Mouse (Mus musculus) thymus, adult 2 months (tissue): ENCODE results near the gene Ddr2. TPM values are rescaled to one million over a fixed set of nuclear protein-coding genes. Genes with fewer than 3 reads are reported as not detected.

Experiments used
- DNase-seq: peaks from one replicate; pipeline ENCODE4 v3.0.0; 2021
- H3K27ac ChIP-seq: fragments of 200-500 bp; 2 replicates; pipeline ENCODE4 v1.5.1; 2012; ENCODE audit warnings: low read length, control low read depth; ENCODE audit not compliant: control insufficient read depth, insufficient read depth
- H3K27me3 ChIP-seq: fragments of 200-500 bp; 2 replicates; pipeline ENCODE4 v1.6.1; 2012; ENCODE audit warnings: mild to moderate bottlenecking, low read length, moderate library complexity, mixed read lengths; ENCODE audit not compliant: control insufficient read depth, insufficient read depth
- H3K36me3 ChIP-seq: fragments of 200-500 bp; 2 replicates; pipeline ENCODE4 v1.6.1; 2012; ENCODE audit warnings: mild to moderate bottlenecking, low read length, moderate library complexity; ENCODE audit not compliant: control insufficient read depth, insufficient read depth
- H3K4me1 ChIP-seq: fragments of 200-500 bp; replicated peaks from 2 replicates; pipeline ENCODE4 v1.6.1; 2012; ENCODE audit warnings: low read length; ENCODE audit not compliant: control insufficient read depth, insufficient read depth
- H3K4me3 ChIP-seq: fragments of 200-500 bp; 2 replicates; pipeline ENCODE4 v1.5.1; 2012; ENCODE audit warnings: mild to moderate bottlenecking, low read length, control low read depth, moderate library complexity; ENCODE audit not compliant: control insufficient read depth, insufficient read depth
- CTCF ChIP-seq: fragments of 200-500 bp; IDR thresholded peaks from 2 replicates; pipeline ENCODE4 v1.5.1; 2012; ENCODE audit warnings: mild to moderate bottlenecking, control low read depth, low read length, moderate library complexity, borderline replicate concordance; ENCODE audit not compliant: control insufficient read depth, poor library complexity, insufficient read depth; ENCODE audit errors: extremely low read depth
- POLR2A ChIP-seq: fragments of 200-500 bp; IDR thresholded peaks from 2 replicates; pipeline ENCODE4 v1.6.1; 2012; ENCODE audit warnings: mild to moderate bottlenecking, low read length, control low read depth, moderate library complexity; ENCODE audit not compliant: control insufficient read depth, poor library complexity, insufficient read depth; ENCODE audit errors: extremely low read depth
- WGBS: fragments of 180-500 bp; shearing (Covaris S2); methylation state at CpG from one replicate; pipeline ENCODE4 v1.1.7; 2018; 5-methylcytosine and 5-hydroxymethylcytosine counted together
- polyA plus RNA-seq: library from polyadenylated mRNA; depleted of rRNA; stranded (reverse); fragments of >200 nt; gene quantifications from 2 replicates; pipeline ENCODE4 v1.2.3, GENCODE M21; 2012; rRNA removed

Ddr2 gene
- polyA plus RNA-seq, 1 experiment = 4.2 TPM

DNA sequence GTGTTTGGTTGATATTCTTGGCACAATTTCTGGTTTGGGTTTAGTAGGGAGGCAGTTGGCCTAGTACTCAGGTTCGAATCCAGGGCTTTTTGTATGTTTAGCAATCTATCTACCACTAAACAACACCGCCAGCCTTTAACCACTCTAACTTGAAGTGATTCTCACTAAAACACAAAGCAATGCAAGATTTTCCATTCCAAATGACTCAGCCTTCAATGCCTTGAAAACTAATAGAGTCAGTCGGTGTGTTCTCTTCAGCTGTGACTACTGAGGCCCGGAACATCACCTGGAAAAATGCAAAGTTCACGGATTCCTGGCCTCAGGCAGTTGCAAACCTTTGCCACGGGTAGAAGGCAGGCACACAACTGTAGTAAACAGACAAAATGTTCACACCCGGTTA lies 178.9 kb downstream of the Ddr2 start:
- no peaks in the 10 kb centered on the region for H3K4me1 ChIP-seq
- no peaks in the 10 kb centered on the region for H3K36me3 ChIP-seq
- DNase-seq = no peak
- no peak overlapping the region for H3K27ac ChIP-seq
- no peak overlapping the region for H3K4me3 ChIP-seq
- no peak for TF ChIP-seq CTCF
- no peak for TF ChIP-seq POLR2A
- WGBS = 89% methylated on average over 7 of the region's 7 CpGs
- no peaks in the 10 kb centered on the region; the same call in 1 of the 2 replicates for H3K27me3 ChIP-seq

DNA sequence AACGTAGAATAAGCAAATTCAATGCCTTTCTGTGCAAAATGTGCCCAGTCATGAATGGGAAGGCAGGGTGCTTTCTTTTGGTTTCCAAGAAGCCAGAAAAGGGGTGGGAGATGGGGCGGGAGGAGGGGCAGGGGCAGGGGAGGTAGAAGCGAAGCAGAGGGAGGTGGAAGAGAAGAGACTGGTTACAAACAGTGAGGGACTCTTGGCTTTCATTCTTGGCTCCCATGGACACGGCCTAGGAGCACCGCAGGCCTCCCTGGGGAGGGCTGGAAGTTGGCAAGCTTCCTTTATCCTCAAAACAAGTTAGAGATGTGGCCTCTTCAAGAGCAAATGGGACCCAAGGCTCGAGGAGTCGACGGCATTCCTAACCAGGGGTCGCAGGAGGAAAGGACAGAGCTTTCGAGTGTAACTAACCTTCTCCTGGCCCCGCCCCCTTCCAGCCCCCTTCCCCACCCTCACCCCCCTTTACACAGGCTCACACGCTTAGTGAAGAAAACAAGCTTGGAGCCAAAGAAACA lies 182.0 kb downstream of the Ddr2 start, which contains the start of gene Ccdc190:
Gene Ccdc190, plus strand, starts transcription at position 195 of the 518 bp plus-strand sequence.
- Histone ChIP-seq H3K27me3 (no peaks in the 10 kb centered on the region; the same call in 1 of the 2 replicates), H3K36me3 (no peaks in the 10 kb centered on the region), H3K4me1 (no peaks in the 10 kb centered on the region), H3K4me3 (no peak within 1 kb of the TSS), H3K27ac (no peak within 1 kb of the TSS)
- WGBS = 37% methylated on average over 12 of the region's 12 CpGs
- TF ChIP-seq CTCF (no peak), POLR2A (no peak)
- no peak for DNase-seq

DNA sequence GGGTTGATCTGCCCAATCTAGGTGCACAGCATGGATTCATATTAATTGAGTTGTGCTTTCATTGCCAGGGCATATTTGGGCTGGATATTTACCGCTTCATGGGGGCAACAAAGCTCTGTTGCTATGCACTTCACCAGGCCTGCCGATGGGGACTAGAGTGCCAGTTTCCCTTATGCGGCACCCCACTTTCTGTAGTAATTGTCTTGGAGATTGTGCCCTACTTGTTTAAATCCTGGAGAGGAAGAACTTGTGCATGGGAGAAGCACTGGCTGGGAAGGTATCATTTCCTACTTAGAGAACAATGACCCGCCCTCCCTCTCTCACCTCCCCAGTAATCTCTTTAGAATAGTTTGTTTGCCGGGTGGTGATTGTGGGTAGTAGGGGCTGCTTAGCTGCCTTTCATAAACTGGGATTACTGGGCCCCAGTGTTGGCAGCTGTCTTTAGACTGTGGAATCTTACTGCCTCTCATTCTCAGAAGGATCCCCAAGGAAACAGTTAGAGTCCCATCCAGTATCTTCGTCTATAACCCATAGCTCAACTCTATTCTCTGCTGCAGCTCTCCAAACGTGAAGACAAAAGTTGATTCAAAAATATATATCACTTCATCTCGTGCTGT lies 182.7 kb downstream of the Ddr2 start:
- Histone ChIP-seq H3K27me3 (no peaks in the 10 kb centered on the region; the same call in 1 of the 2 replicates), H3K4me3 (no peak overlapping the region)

DNA sequence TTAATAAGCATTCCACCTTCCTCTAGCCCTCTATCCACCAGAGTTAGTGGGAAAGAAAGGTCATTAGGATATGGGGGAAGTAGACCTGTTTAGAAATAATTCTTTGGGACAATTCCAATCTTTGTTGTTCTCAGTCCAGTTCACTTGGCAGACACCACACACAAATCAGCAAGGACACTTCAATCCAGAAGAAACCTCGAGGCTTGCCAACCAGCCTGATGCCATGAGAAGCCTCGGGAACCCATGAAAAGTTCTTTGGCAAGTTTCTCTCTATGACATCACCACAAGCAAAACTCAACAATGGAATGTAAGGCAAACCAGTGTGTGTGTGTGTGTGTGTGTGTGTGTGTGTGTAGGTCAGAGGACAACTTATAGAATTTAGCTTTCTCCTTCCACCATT lies 186.0 kb downstream of the Ddr2 start:
- no peak overlapping the region for H3K27ac ChIP-seq
- H3K27me3 ChIP-seq = no peaks in the 10 kb centered on the region; the same call in 1 of the 2 replicates
- TF ChIP-seq CTCF = no peak
- no peak for TF ChIP-seq POLR2A
- no peak overlapping the region for H3K4me3 ChIP-seq
- WGBS = 79% methylated on average over 2 of the region's 2 CpGs
- DNase-seq = no peak
- H3K4me1 ChIP-seq = no peaks in the 10 kb centered on the region
- no peaks in the 10 kb centered on the region for H3K36me3 ChIP-seq

More for the DNA sequence above, 182.7 kb downstream of the Ddr2 start:
- Histone ChIP-seq H3K36me3 (no peaks in the 10 kb centered on the region), H3K27ac (no peak overlapping the region), H3K4me1 (no peaks in the 10 kb centered on the region)
- WGBS = 75% methylated on average over 8 of the region's 8 CpGs
- TF ChIP-seq CTCF (no peak), POLR2A (no peak)
- DNase-seq = no peak

Other genes with a start within 250 kb of the Ddr2 start
- gene Ccdc190, start 182.1 kb downstream of the Ddr2 start, polyA plus RNA-seq = 0.23 and 0.43 TPM in 2 replicates
- gene Hsd17b7, start 141.5 kb downstream of the Ddr2 start, polyA plus RNA-seq = 3.9 and 4.8 TPM in 2 replicates
- gene Uap1, start 64.2 kb upstream of the Ddr2 start, polyA plus RNA-seq = 16.1 and 17.3 TPM in 2 replicates
- 16.3 and 16.8 TPM in 2 replicates for gene Uhmk1, start 104.6 kb upstream of the Ddr2 start, polyA plus RNA-seq
- 0.04 and 0.06 TPM in 2 replicates for gene Sh2d1b2, start 122.0 kb upstream of the Ddr2 start, polyA plus RNA-seq
- gene Sh2d1b1, start 166.6 kb upstream of the Ddr2 start, polyA plus RNA-seq = 0.48 and 0.71 TPM in 2 replicates
- 1.2 and 1.3 TPM in 2 replicates for gene Gm7694, start 195.6 kb upstream of the Ddr2 start, polyA plus RNA-seq
- gene Spata46, start 198.0 kb upstream of the Ddr2 start, polyA plus RNA-seq = 0.32 TPM in 1 of 2 replicates, not detected in the other